Mouse (Mus musculus): ENCODE measurements around the gene Itsn1. TPM values are rescaled to one million over a fixed set of nuclear protein-coding genes. Genes with fewer than 3 reads are reported as not detected.

The Itsn1 gene
- total RNA-seq, 4 experiments from 2014 or later: 141 to 206 (median 179) TPM

GRCm38 (mm10) chr16:91846089-91846741 is 117.1 kb downstream of the Itsn1 start:
- DNase-seq (ENCODE audit: low spot score in 2 of 2): no peak

- DNase-seq (ENCODE audit: low spot score in 2 of 2): no peak
Observed at GRCm38 (mm10) chr16:91847525-91848225, 118.6 kb downstream of the Itsn1 start.

GRCm38 (mm10) chr16:91848505-91848904 is 119.4 kb downstream of the Itsn1 start:
- DNase-seq (ENCODE audit: low spot score in 2 of 2): no peak

- DNase-seq (ENCODE audit: low spot score in 2 of 2): no peak
Observed at GRCm38 (mm10) chr16:91848906-91849603, 120.0 kb downstream of the Itsn1 start.

GRCm38 (mm10) chr16:91850175-91850574 is 121.1 kb downstream of the Itsn1 start:
- no peak for DNase-seq (ENCODE audit: low spot score in 2 of 2)

- no peak for DNase-seq (ENCODE audit: low spot score in 2 of 2)
Observed at GRCm38 (mm10) chr16:91851456-91852231, 122.6 kb downstream of the Itsn1 start.

- DNase-seq (ENCODE audit: low spot score in 2 of 2): no peak
Observed at GRCm38 (mm10) chr16:91852753-91853152, 123.7 kb downstream of the Itsn1 start.

GRCm38 (mm10) chr16:91853223-91853622 is 124.1 kb downstream of the Itsn1 start:
- DNase-seq (ENCODE audit: low spot score in 2 of 2): no peak

GRCm38 (mm10) chr16:91858695-91859094 is 129.6 kb downstream of the Itsn1 start:
- DNase-seq (ENCODE audit: low spot score in 2 of 2): no peak

GRCm38 (mm10) chr16:91859203-91859602 is 130.1 kb downstream of the Itsn1 start:
- no peak for DNase-seq (ENCODE audit: low spot score in 2 of 2)

GRCm38 (mm10) chr16:91859958-91860357 is 130.9 kb downstream of the Itsn1 start:
- DNase-seq (ENCODE audit: low spot score in 2 of 2): no peak

- DNase-seq (ENCODE audit: low spot score in 2 of 2): no peak
Observed at GRCm38 (mm10) chr16:91860471-91861125, 131.5 kb downstream of the Itsn1 start.

GRCm38 (mm10) chr16:91861784-91862371 is 132.8 kb downstream of the Itsn1 start:
- peak; percentile 60 to 72 for DNase-seq (ENCODE audit: low spot score in 2 of 2)

- DNase-seq (ENCODE audit: low spot score in 2 of 2): no peak
Observed at GRCm38 (mm10) chr16:91862836-91863235, 133.8 kb downstream of the Itsn1 start.

- DNase-seq (ENCODE audit: low spot score in 2 of 2): no peak
Observed at GRCm38 (mm10) chr16:91864646-91865332, 135.7 kb downstream of the Itsn1 start.

GRCm38 (mm10) chr16:91865570-91866257 is 136.6 kb downstream of the Itsn1 start:
- DNase-seq (ENCODE audit: low spot score in 2 of 2): no peak

- no peak for DNase-seq (ENCODE audit: low spot score in 2 of 2)
Observed at GRCm38 (mm10) chr16:91866258-91866634, 137.2 kb downstream of the Itsn1 start.

GRCm38 (mm10) chr16:91867672-91868071 is 138.6 kb downstream of the Itsn1 start:
- DNase-seq (ENCODE audit: low spot score in 2 of 2): no peak
